Mouse (Mus musculus): ENCODE results near the gene Fbxo44.

Gene Fbxo44

GRCm38 (mm10) chr4:148158436-148159348 lies 1.6 kb downstream of the Fbxo44 start:
- no peaks in the 10 kb centered on the region for H3K9me3 ChIP-seq (ENCODE audit: low read length)
- H3K4me1 ChIP-seq (replicated peaks; ENCODE audit: low read depth, low read length) = peaks cover 77% of the 10 kb centered on the region
- H3K36me3 ChIP-seq (ENCODE audit: insufficient read depth, low read length) = peaks cover 34% of the 10 kb centered on the region
- peak overlapping the region; percentile 85 for H3K4me3 ChIP-seq (replicated peaks; ENCODE audit: low read length)
- no peak for TF ChIP-seq POU5F1 (IDR thresholded peaks at IDR 0.05; ENCODE audit: borderline replicate concordance, low read length)
- TF ChIP-seq NANOG (IDR thresholded peaks at IDR 0.05; ENCODE audit: borderline replicate concordance, low read length) = no peak
- TF ChIP-seq CTCF (conservative IDR thresholded peaks at IDR 0.05; ENCODE audit: low read length) = no peak
- H3K27me3 ChIP-seq (ENCODE audit: insufficient read depth, low read length) = peaks cover 30% of the 10 kb centered on the region

- Histone ChIP-seq H3K9me3 (ENCODE audit: low read length) (no peaks in the 10 kb centered on the region), H3K4me3 (replicated peaks; ENCODE audit: low read length) (no peak overlapping the region), H3K4me1 (replicated peaks; ENCODE audit: low read depth, low read length) (peaks cover 79% of the 10 kb centered on the region), H3K36me3 (ENCODE audit: insufficient read depth, low read length) (peaks cover 45% of the 10 kb centered on the region), H3K27me3 (ENCODE audit: insufficient read depth, low read length) (no peaks in the 10 kb centered on the region)
- TF ChIP-seq CTCF (conservative IDR thresholded peaks at IDR 0.05; ENCODE audit: low read length) (peak; percentile 78), NANOG (IDR thresholded peaks at IDR 0.05; ENCODE audit: borderline replicate concordance, low read length) (no peak), POU5F1 (IDR thresholded peaks at IDR 0.05; ENCODE audit: borderline replicate concordance, low read length) (no peak)
Observed at GRCm38 (mm10) chr4:148154982-148155381, 5.3 kb downstream of the Fbxo44 start.

- H3K27me3 ChIP-seq (ENCODE audit: insufficient read depth, low read length) = no peaks in the 10 kb centered on the region
- H3K9me3 ChIP-seq (ENCODE audit: low read length) = no peaks in the 10 kb centered on the region
- TF ChIP-seq CTCF (conservative IDR thresholded peaks at IDR 0.05; ENCODE audit: low read length) (no peak), NANOG (IDR thresholded peaks at IDR 0.05; ENCODE audit: borderline replicate concordance, low read length) (no peak), POU5F1 (IDR thresholded peaks at IDR 0.05; ENCODE audit: borderline replicate concordance, low read length) (no peak)
- peaks cover 53% of the 10 kb centered on the region for H3K36me3 ChIP-seq (ENCODE audit: insufficient read depth, low read length)
- H3K4me3 ChIP-seq (replicated peaks; ENCODE audit: low read length) = 0 out of 2 replicates have a peak overlapping the region, but pooled peaks have one; percentile 13
- H3K4me1 ChIP-seq (replicated peaks; ENCODE audit: low read depth, low read length) = peaks cover 87% of the 10 kb centered on the region
Observed at GRCm38 (mm10) chr4:148154006-148154405, 6.3 kb downstream of the Fbxo44 start.

- Histone ChIP-seq H3K36me3 (ENCODE audit: insufficient read depth, low read length) (peaks cover 60% of the 10 kb centered on the region), H3K27me3 (ENCODE audit: insufficient read depth, low read length) (no peaks in the 10 kb centered on the region), H3K4me3 (replicated peaks; ENCODE audit: low read length) (0 out of 2 replicates have a peak overlapping the region, but pooled peaks have one; percentile 81), H3K9me3 (ENCODE audit: low read length) (no peaks in the 10 kb centered on the region), H3K4me1 (replicated peaks; ENCODE audit: low read depth, low read length) (peaks cover 84% of the 10 kb centered on the region)
- no peak for TF ChIP-seq NANOG (IDR thresholded peaks at IDR 0.05; ENCODE audit: borderline replicate concordance, low read length)
- no peak for TF ChIP-seq CTCF (conservative IDR thresholded peaks at IDR 0.05; ENCODE audit: low read length)
- no peak for TF ChIP-seq POU5F1 (IDR thresholded peaks at IDR 0.05; ENCODE audit: borderline replicate concordance, low read length)
Observed at GRCm38 (mm10) chr4:148152547-148152946, 7.7 kb downstream of the Fbxo44 start.

GRCm38 (mm10) chr4:148151267-148152168 lies 8.8 kb downstream of the Fbxo44 start, which contains the start of gene Fbxo6:
Gene Fbxo6, minus strand, starts transcription at chr4:148152140.
- Histone ChIP-seq H3K36me3 (ENCODE audit: insufficient read depth, low read length) (peaks cover 64% of the 10 kb centered on the region), H3K4me1 (replicated peaks; ENCODE audit: low read depth, low read length) (peaks cover 77% of the 10 kb centered on the region), H3K9me3 (ENCODE audit: low read length) (no peaks in the 10 kb centered on the region), H3K4me3 (replicated peaks; ENCODE audit: low read length) (peak within 1 kb of the TSS; percentile 81), H3K27me3 (ENCODE audit: insufficient read depth, low read length) (no peaks in the 10 kb centered on the region)
- TF ChIP-seq CTCF (conservative IDR thresholded peaks at IDR 0.05; ENCODE audit: low read length) (peak; percentile 29), NANOG (IDR thresholded peaks at IDR 0.05; ENCODE audit: borderline replicate concordance, low read length) (no peak)

- TF ChIP-seq CTCF (conservative IDR thresholded peaks at IDR 0.05; ENCODE audit: low read length) (no peak), NANOG (IDR thresholded peaks at IDR 0.05; ENCODE audit: borderline replicate concordance, low read length) (no peak), POU5F1 (IDR thresholded peaks at IDR 0.05; ENCODE audit: borderline replicate concordance, low read length) (no peak)
- peak overlapping the region; percentile 81 for H3K4me3 ChIP-seq (replicated peaks; ENCODE audit: low read length)
- H3K4me1 ChIP-seq (replicated peaks; ENCODE audit: low read depth, low read length) = peaks cover 77% of the 10 kb centered on the region
- H3K36me3 ChIP-seq (ENCODE audit: insufficient read depth, low read length) = peaks cover 64% of the 10 kb centered on the region
- H3K9me3 ChIP-seq (ENCODE audit: low read length) = no peaks in the 10 kb centered on the region
- no peaks in the 10 kb centered on the region for H3K27me3 ChIP-seq (ENCODE audit: insufficient read depth, low read length)
Observed at GRCm38 (mm10) chr4:148150953-148151266, 9.4 kb downstream of the Fbxo44 start.

GRCm38 (mm10) chr4:148150242-148150641 lies 10.0 kb downstream of the Fbxo44 start:
- Histone ChIP-seq H3K9me3 (ENCODE audit: low read length) (no peaks in the 10 kb centered on the region), H3K36me3 (ENCODE audit: insufficient read depth, low read length) (peaks cover 64% of the 10 kb centered on the region), H3K27me3 (ENCODE audit: insufficient read depth, low read length) (no peaks in the 10 kb centered on the region), H3K4me1 (replicated peaks; ENCODE audit: low read depth, low read length) (peaks cover 74% of the 10 kb centered on the region), H3K4me3 (replicated peaks; ENCODE audit: low read length) (peak overlapping the region; percentile 81)
- TF ChIP-seq NANOG (IDR thresholded peaks at IDR 0.05; ENCODE audit: borderline replicate concordance, low read length) (no peak), POU5F1 (IDR thresholded peaks at IDR 0.05; ENCODE audit: borderline replicate concordance, low read length) (no peak)

GRCm38 (mm10) chr4:148149540-148149939 lies 10.7 kb downstream of the Fbxo44 start:
- TF ChIP-seq NANOG (IDR thresholded peaks at IDR 0.05; ENCODE audit: borderline replicate concordance, low read length) = no peak
- no peak for TF ChIP-seq CTCF (conservative IDR thresholded peaks at IDR 0.05; ENCODE audit: low read length)
- TF ChIP-seq POU5F1 (IDR thresholded peaks at IDR 0.05; ENCODE audit: borderline replicate concordance, low read length) = no peak
- H3K27me3 ChIP-seq (ENCODE audit: insufficient read depth, low read length) = no peaks in the 10 kb centered on the region
- peaks cover 65% of the 10 kb centered on the region for H3K36me3 ChIP-seq (ENCODE audit: insufficient read depth, low read length)
- peak overlapping the region; percentile 81 for H3K4me3 ChIP-seq (replicated peaks; ENCODE audit: low read length)
- peaks cover 71% of the 10 kb centered on the region for H3K4me1 ChIP-seq (replicated peaks; ENCODE audit: low read depth, low read length)
- H3K9me3 ChIP-seq (ENCODE audit: low read length) = no peaks in the 10 kb centered on the region
